Mouse (Mus musculus): ENCODE measurements at regions not wholly inside any gene's neighbourhood (a gene's known extent, or its start where the extent isn't known, plus 50 kb on each side); places are given as distances from the start of the nearest gene placed in this dataset.
A peak's percentile ranks its signal among the peaks of the same experiment; 100 is the strongest.

DNA sequence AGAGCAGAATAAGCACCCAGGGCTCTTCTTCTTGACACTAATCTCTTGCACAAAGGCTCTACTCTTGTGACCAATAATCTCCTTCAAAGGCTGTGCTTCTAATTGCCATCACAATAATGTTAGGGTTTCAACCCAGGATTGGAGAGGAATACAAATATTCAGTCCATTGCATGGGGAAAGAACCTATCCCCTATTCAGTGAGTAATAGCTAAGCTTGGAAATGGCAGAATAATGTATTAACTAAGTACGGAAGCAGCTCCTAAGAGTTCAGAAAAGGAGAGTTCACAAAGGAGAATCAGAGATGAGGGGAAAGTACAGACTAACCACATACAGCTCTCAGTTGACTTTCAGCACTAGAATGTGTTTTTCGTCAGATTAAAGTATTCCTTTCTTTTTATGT is 544.3 kb downstream of the Nfib start:
- DNase-seq (ENCODE audit: low read depth, low spot score) = no peak

DNA sequence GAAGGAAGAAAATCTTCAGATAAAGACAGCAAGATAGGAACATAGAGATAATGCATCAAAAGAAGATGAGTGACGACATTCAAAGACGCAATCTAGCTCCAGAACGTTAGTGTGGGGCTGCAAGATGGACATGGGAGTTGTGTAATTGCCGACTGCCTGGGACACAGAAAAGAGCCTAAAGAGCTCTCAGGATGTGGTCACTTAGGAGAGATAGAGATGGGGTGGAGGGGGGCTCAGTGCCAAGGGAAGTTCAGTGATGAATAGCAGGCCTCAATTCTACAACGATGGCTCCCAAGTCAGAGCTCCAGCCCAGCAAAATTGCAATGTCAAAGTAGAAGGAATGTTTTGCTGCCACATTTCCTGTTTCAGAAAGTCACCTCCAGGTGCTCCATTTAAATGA is 545.3 kb downstream of the Nfib start:
- no peak for DNase-seq (ENCODE audit: low read depth, low spot score)

DNA sequence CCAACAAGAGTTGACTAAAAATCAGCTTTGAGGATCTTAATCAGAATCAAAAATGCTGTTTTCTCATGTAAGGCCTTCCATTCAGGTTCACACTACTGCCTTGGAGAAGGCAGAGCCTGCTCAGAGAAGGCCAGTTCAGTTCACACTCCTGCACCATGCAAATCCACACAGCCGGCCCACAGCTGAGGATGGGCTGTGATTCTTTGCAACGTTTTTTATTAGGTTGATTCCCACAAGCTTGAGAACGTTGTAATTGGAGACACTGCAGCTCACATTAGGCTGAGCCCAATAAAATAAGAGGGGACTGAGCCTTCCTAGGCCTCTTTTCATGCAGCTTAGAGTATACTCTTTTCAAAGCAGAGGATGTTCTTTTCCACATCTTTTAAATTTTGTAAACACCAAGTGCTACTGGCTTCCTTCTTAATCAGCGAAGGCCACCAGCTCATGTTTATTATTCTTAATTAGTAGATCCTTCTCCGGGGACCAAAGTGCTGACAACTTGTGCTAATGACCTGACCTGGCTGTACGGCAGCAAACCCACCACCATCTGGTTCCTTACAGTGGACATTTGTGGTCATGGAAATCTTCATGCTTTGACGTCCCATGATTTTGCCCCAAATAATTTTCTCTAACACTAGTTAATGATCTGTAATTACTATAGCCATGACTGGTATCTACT is 549.8 kb downstream of the Nfib start:
- DNase-seq (ENCODE audit: low read depth, low spot score) = no peak

DNA sequence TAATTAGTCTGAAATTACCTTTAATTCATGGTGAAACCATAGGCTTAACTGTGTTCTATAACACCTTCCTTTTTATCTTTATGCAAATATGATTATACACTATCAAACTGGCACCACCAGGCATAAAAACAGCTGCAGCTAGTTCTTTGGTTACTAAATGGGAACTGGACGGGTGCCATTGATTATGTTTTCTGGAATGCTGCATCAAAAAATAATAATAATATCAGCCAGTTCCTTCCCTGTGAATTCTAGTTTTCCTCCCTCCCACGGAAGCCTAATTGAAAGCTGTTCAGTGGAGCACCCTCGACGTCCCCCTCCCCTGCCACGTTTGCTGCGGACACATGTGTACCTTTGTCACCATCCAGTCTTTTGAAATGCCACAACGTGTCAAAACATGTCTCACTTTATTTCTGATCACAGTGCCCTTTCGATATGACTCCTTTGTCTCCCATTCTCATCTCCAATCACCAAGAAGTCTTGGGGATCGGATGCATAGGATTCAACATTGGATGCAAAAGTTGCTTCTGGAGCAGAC is 551.5 kb downstream of the Nfib start:
- no peak for DNase-seq (ENCODE audit: low read depth, low spot score)

DNA sequence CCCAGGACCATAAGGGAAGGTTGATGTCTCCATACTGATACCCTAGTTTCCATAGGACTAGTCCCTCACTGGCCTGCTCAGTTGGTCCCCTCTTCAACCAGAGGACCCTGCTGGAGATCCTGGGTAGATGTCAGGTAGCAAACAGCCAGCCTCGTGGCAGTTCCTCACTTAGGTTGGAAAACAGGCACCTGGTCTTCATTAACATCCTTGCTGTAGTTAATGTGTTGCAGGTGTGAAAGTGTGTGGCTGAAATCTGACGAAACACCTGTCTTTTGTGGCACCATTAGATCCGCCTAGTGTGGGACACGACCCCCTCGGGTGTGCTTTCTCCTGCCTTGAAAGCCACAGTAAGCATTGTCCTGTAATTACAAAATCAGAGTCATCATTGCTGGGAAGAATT is 551.9 kb downstream of the Nfib start:
- DNase-seq (ENCODE audit: low read depth, low spot score) = no peak

DNA sequence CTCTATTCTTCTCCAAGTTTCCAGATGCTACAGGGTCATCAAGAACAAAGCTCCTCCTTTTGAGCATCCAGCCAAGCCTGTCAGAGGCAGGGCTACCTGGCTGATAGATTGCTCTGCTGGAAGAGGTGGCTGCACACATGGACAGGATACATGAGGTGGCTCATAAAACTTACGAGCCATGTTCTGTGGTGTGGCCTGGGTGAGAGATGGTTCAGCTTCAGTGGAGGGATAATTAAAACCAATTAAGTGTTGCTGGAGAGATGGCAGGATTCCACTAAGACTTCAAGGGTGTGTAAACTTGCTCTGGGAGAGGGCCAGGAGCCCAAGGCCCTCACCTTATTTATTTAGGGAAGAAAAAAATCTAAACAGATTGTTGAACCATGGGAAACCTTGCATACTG is 555.6 kb downstream of the Nfib start:
- DNase-seq (ENCODE audit: low read depth, low spot score) = no peak

DNA sequence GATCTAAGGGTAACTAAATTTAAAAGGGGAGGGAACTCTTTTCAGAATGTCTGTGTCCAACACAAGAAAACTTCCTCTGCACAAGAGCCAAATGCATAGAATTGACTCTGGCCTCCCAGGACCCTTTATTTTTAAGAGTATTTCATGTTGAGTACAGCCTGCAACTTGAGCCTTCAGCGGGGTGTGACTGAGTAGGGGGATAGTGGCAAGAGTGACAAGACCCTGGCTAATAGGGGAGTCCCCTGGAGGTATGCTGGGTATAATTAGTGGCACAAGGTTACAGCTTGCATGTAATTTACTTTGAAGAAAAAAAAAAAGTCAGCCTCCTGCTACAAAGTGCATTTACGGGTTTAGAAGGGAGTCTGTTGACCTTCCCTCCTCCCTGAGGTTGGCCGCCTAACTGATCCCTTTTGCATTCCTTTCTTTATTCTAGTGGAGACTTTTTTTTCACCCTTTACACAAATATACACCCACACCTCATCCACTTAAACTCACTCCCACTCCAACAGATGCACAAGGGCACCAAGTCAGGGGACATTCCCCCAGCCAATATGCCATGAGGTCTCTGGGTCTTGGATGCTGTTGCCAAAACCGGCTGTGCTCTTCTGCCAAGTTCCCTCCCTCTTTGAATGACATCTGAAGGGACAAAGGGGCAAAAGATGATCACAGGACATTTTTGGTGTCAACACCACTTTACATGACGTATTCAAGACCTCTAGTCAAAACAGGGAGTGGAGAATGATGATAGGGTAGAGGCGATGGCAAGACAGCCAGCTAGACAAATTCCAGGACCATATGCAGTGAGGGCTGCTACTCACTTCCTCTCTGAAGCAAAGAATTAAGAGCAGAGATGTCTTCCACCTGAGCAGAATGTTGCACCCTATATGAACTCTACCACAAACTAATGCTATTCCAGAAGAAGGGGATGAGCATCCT is 557.2 kb downstream of the Nfib start:
- no peak for DNase-seq (ENCODE audit: low read depth, low spot score)

DNA sequence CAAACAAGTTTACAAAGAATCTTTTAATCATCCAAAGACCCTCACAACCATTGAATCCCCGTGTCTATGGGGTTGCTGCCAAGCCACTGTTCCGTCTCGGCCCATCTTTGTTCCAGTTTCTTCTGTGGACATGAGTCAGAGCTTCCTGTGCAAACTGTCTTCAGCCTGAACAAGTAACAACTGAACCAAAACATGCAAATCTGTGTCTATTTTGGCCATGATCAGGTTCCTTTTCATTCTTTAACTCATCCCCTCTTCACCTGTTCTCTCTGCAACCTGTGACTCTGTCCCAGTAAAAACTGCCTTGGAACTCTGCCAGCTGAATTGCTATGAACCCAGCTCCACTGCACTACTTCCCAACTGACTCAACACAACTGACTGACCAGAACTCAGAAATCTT is 563.2 kb downstream of the Nfib start:
- DNase-seq (ENCODE audit: low read depth, low spot score) = peak; percentile 81

DNA sequence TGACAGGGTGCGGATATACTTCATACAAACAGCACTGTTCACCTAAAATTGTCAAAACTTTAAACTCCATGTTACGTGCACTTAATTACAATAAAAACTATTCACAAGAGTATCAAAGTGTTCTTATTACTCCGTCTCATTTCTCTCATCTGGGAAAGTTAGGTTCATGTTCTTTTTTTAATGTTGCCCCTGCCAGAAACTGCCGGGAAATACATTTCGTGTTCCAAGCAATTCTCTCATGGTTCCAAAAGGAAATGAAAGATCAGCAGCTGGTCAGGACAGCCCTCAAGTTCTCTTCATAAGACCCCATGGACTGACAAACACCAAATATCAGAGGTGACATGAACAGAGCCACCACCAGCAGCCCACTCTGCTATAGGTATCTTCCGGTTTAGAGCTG is 565.7 kb downstream of the Nfib start:
- DNase-seq (ENCODE audit: low read depth, low spot score) = no peak

DNA sequence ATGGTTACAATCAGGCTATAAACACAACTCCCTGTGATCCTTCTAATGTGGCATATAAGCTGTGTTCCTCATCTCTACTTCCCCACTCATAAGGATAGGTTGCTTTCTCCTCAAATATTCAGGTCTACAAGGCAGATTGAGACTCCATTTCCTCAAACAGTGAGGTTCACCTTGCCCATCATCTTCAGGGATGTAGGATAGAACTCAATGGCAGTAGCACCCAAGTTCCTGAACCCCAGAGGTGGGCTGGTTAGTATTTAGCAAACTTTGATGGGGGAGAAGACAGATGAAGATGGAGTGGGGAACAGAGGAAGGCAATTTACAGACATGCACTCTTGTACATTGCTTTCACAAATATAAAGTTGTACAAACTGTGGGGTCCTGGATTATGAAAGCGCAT is 566.5 kb downstream of the Nfib start:
- no peak for DNase-seq (ENCODE audit: low read depth, low spot score)

DNA sequence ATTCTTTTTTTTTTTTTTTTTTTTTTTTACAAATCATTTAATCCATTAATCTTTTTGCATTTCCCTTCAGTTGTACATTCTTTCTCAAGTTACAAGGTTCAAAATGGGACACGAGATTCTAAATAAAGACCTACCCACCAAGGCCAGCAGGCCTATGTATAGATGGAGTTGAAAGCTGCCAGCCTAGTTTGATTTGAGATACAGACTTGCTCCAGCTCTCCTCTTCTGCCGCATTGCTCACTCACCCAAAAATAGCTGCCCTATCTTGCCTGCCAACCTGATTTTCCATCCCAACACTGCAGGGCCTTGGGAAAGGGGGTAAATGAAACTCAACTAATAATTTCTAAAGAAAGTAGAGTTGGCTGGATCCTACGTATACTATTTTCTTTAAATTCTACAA is 572.7 kb downstream of the Nfib start:
- DNase-seq (ENCODE audit: low read depth, low spot score) = no peak

DNA sequence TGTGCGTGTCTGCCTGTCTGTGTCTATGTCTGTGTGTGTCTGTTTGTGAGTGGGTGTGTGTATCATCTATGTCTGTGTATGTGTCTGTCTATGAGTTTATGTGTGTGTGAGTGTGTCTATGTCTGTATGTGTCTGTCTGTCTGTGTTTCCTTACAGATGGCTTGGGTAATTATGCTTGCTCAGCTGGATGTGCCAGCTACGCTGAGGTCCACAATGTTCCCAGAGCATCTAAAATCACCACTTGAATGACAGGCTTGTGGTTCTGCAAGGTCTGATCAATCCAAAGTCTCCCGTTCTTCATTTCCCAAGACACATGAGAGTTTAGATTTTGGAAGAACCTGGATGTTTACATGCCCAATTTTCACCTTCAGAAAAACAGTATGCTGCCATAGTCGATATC is 573.2 kb downstream of the Nfib start:
- no peak for DNase-seq (ENCODE audit: low read depth, low spot score)

DNA sequence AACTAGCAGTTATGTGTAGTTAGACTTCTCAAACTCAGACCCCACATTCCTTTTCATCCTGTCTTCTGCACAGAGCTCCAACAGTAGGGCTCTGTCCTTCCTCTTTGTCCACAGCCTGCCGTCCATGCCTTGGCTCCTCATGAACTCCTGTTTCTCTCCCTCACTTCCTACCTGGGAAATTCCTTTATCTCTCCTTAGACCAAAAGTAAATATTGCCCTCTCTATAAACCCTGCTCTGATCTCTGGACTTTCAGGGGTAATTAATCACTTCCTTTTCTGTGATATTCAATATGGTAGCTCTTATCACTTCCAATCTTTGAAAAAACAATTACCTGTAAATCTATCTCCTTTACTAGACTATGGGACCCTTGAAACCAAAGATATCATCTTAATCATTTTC is 576.1 kb downstream of the Nfib start:
- DNase-seq (ENCODE audit: low read depth, low spot score) = no peak

DNA sequence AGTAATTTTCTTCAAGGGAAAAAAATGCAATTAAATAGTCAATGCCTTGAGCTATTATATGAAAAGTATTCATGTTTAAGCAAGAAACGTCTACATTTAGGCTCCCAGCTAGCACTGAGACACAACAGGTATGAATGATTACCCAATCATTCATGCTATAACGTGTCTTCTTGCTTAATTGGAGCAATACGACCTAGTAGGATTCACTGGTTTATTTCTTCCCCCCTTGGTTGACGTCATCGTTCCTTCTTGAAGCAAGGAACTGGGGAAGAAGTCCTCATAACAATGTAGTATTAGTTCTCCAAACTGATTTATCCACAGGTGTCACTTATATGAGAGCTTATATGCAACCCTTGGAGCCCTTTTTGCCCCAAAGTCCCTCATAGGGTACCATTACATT is 581.8 kb downstream of the Nfib start:
- DNase-seq (ENCODE audit: low read depth, low spot score) = no peak

DNA sequence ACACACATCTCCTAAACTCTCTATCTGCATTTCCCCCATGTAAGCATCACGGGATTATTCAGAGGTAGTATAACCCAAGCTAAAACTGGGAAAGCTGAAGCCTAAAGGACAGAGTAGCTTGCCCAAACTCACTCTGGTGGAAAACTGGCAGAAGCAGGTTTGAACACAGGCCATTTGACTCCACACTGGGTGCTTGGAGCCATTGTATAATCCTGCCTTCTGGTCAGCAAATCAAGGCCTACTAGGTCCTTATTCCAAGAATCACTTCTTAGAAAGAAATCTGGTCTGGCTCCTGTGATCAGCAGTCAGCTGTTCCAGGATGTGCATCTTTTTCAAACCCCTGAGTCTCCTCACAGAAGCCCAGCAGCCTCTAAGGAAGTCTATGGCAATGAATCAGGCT is 582.4 kb downstream of the Nfib start:
- no peak for DNase-seq (ENCODE audit: low read depth, low spot score)

DNA sequence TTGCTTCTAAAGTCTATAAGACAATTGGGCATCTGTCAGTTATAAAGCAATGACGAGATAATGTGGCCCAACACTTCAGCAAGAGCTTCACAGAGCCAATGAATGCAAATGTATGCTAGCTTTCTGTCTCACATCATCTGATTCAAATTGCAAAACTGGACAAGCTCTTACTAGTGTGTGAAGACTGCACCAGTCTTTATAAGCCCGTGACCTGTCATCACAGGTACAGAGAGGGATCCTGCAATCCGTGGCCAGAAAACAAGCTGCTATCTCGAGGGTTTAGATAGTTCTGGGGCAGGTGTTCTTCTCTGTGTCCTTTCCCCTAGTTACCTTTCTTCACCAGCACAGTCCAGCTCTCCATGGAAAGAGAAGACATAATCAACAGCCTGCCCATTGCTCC is 584.8 kb downstream of the Nfib start:
- DNase-seq (ENCODE audit: low read depth, low spot score) = no peak

DNA sequence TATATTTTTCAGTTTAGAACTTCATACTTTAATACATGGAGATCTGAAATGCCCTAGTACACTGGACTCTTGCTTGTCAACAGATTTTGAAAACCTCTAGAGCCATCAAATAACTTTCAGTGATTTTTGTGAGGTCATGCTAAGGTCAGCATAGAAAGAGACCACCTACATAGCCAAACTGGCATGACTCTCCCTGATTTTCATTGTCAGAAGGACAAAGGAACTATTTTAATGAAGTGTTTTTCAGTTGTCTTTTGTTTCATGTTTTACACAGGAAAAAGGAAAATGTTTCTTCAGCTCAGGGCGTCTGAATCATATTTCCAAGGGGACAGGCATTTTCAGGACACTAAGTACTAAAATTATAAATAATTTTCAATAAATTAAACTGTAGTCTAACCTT is 585.2 kb downstream of the Nfib start:
- DNase-seq (ENCODE audit: low read depth, low spot score) = no peak

DNA sequence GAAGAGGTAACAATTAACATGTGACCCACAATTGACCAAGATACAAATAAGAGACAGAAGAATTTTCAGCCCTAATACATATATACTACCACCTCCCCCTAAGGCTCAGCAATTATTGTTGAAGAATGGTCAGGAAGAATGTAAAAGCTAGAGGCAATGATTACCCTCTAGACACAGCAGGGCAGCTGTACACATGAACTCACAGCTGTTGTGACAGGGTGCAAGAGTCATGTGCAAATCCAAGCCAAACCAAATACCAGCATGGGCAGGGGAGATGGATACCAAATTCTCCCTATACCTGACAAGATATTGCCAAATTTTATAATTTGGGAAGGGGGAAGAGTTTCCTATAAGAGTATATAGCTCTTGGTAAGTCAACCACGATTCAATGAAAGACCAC is 603.7 kb downstream of the Nfib start:
- DNase-seq (ENCODE audit: low read depth, low spot score) = no peak

DNA sequence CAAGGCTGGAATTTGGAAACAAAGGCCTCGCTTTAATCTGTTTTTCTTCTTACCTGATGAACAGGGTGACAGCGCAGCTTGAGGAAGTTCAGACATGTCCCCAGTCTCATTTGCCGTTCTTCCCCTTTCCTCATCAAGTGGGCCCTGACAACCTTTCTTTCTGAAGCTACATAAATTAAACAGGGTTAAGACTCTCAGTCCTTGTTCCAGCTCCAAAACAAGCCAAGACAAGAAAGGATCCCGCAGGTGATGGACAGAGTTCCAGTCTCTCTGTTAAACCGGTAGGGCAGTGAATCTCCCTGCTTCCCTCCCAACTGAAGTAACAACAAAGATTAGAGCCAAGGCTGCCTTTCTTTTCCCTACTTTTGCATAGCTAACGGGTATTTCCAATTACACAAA is 605.6 kb downstream of the Nfib start:
- no peak for DNase-seq (ENCODE audit: low read depth, low spot score)

DNA sequence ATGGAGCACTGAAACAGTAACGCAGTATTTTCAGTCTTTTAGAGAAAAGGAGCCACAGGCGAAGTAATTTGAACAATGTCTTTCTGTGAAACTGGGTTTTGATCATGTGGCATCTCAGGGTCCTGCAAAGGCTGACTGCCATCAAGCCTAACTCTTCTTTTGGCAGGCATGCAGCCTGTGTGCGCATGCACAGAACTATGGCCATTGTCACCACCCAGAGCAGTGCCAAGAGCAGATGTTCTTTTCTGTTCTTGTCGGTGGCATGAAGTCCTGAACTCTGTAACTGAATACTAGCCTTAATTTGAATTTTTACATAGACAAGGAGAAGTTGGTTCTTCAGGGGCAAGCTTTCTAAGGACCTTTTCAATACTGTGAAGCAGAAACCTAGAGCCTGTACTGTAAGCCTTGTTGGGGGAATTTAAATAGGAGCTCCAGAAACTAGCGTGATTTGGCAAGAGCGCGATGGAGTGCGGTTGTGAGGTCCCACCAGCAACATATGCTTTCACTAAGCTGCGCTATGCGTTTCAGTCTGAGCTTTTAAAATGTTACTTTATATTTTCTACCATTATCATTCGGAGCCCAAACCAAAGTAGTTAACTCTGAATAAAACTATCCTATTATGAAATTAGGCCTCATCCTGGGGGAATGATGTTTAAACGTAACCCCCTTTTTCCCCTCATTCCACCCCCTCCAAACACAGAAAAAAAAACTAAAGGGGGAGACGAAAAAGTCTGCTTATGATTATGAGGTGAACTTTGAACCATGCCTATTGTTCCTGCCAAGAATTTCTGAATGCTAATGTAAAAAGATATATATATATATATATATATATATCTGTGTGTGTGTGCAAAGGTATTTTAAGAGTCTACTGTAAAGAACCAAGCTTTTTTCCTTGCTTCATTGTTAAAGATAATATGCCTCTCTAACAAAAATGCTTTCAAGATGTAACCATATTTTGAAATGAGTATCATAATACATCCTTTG is 606.3 kb downstream of the Nfib start:
- DNase-seq (ENCODE audit: low read depth, low spot score) = no peak

DNA sequence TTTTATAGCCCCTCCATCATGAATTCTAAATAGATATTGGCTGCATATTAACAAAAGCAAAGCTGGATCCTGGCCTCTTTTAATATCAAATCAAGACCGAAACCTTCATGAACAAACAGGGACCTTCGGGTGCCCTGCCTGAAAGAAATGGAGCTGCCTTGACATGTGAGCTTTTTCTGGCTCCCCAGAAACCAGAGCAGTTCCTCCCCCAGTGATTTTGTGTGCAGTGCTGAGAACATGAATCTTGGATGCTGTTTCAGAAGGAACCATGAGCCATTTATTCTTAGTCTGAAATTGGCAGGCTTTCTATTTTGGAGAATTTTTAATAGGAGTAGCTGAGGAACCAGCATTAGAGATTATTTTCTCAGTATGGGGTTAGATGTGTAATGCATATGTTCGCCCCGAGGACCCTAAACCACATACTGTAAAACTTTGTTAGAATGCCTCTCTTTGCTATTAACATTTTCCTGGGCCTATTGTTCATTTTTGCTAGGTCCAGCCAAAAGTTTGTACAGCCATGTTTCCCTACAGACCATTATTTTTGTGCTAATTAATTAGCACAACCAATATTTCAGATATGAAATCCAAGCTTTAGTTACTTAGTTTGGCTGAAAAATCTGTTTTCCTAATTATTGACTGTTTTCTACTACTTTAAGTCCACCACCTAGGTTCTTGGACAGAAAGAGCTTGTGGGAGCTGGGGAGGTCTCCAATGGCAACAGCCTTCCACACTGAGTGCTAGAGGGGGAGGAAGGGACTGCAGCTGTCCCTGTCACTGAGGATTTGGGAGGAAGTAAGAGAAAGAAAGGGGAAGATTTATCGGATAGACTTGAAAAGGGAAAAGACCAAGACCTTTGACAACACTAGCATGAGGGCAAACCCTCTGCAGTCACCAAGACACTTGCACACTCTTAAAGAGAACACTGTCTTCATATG is 613.0 kb downstream of the Nfib start:
- no peak for DNase-seq (ENCODE audit: low read depth, low spot score)

All from A20 (cell line).